Mouse (Mus musculus) midbrain, embryonic 12.5 days (tissue): ENCODE results near the gene Lrp8. TPM values are rescaled to one million over a fixed set of nuclear protein-coding genes. Genes with fewer than 3 reads are reported as not detected.

Experiments
- ATAC-seq: fragments of 200-750 bp; cut with Nextera tagmentation; 2 replicates; pipeline ENCODE4 v1.8.0; 2017; ENCODE audit warnings: low read depth, moderate TSS enrichment, moderate library complexity; ENCODE audit not compliant: low FRiP score
- H3K27ac ChIP-seq: fragments of 300-500 bp; sonication (generic); replicated peaks from 2 replicates; pipeline ENCODE4 v1.5.1; 2016; ENCODE audit warnings: mild to moderate bottlenecking
- H3K27me3 ChIP-seq: fragments of 300-500 bp; sonication (generic); 2 replicates; pipeline ENCODE4 v1.6.1; 2016; ENCODE audit warnings: mild to moderate bottlenecking
- H3K36me3 ChIP-seq: fragments of 300-500 bp; sonication (generic); 2 replicates; pipeline ENCODE4 v1.6.1; 2016
- H3K4me1 ChIP-seq: fragments of 300-500 bp; sonication (generic); 2 replicates; pipeline ENCODE4 v1.6.1; 2016
- H3K4me2 ChIP-seq: fragments of 300-500 bp; sonication (generic); replicated peaks from 2 replicates; pipeline ENCODE4 v1.6.1; 2016; ENCODE audit warnings: mild to moderate bottlenecking, moderate library complexity
- H3K4me3 ChIP-seq: fragments of 300-500 bp; sonication (generic); 2 replicates; pipeline ENCODE4 v1.5.1; 2016; ENCODE audit warnings: mild to moderate bottlenecking
- H3K9ac ChIP-seq: fragments of 300-500 bp; sonication (generic); replicated peaks from 2 replicates; pipeline ENCODE4 v1.6.1; 2016; ENCODE audit warnings: mild to moderate bottlenecking, moderate library complexity
- H3K9me3 ChIP-seq: fragments of 300-500 bp; sonication (generic); 2 replicates; pipeline ENCODE4 v1.6.1; 2016; ENCODE audit warnings: mild to moderate bottlenecking
- WGBS: fragments of 180-500 bp; shearing (Covaris S2); methylation state at CpG from one replicate; pipeline ENCODE4 v1.1.7; 2016; 5-methylcytosine and 5-hydroxymethylcytosine counted together
- polyA plus RNA-seq: library from polyadenylated mRNA; unstranded; fragments of >200 nt; fragmentation: Nextera tagmentation; extraction: Ambion mirVana; gene quantifications from 2 replicates; pipeline ENCODE4 v1.2.1, GENCODE M21; 2016

The Lrp8 gene
- polyA plus RNA-seq, 1 experiment from 2014 or later = 40.1 TPM

DNA sequence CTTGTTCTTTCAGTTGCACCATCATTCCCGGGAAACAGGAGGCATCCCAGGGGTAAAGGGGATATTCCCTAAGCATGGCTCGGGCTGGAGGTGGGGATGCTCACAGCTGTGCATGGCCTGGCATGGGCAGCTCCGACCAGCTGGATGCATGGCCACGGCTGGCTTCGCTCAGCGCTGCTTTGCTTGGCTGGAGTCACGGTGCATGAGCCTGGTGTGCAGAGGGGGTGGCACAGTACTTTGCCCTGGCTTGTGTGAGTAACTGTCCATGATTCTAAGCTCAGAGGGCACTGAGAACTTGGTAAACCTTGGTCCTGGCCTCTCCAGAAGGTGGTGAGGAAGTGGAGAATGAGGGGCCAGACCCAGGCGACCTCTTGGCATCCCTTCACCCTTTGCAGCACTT, 48.0 kb downstream of the Lrp8 start:
- H3K9ac ChIP-seq = no peak overlapping the region
- ATAC-seq = no peak
- H3K27me3 ChIP-seq = peaks cover 24% of the 10 kb centered on the region
- WGBS = 91% methylated on average over 8 of the region's 8 CpGs
- H3K27ac ChIP-seq = no peak overlapping the region
- peaks cover 13% of the 10 kb centered on the region; the same call in 1 of the 2 replicates for H3K4me1 ChIP-seq
- H3K36me3 ChIP-seq = peaks cover 58% of the 10 kb centered on the region
- H3K4me2 ChIP-seq = no peak overlapping the region
- no peak overlapping the region for H3K4me3 ChIP-seq
- no peaks in the 10 kb centered on the region for H3K9me3 ChIP-seq

GRCm38 (mm10) chr4:107853333-107853732, 51.3 kb downstream of the Lrp8 start:
- H3K27me3 ChIP-seq = no peaks in the 10 kb centered on the region
- H3K9ac ChIP-seq = no peak overlapping the region
- WGBS = 92% methylated on average over 8 of the region's 8 CpGs
- no peaks in the 10 kb centered on the region for H3K9me3 ChIP-seq
- H3K27ac ChIP-seq = no peak overlapping the region
- peaks cover 84% of the 10 kb centered on the region for H3K36me3 ChIP-seq
- no peak for ATAC-seq
- H3K4me1 ChIP-seq = no peaks in the 10 kb centered on the region
- H3K4me3 ChIP-seq = no peak overlapping the region
- H3K4me2 ChIP-seq = no peak overlapping the region

DNA sequence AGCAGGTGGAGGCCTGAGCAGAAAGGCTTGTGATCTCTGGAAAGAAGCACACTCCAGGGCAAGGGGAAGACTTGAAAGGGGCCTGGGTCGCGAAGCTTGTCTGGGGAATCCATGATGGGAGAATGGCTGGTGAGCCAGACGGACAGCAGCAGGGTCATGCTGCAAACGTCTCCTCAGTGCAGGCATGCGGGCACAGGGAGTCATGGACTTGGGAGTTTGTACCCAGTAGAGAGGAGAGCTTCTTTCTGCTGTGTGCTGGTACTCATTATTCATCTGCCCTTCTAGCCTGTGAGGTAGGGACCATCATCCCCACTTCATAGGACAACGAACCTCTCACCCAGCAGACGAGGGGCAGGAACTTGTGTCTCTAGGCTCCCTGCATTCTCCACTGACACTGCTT, 51.8 kb downstream of the Lrp8 start:
- Histone ChIP-seq H3K4me2 (no peak overlapping the region), H3K27ac (no peak overlapping the region), H3K27me3 (no peaks in the 10 kb centered on the region), H3K9me3 (no peaks in the 10 kb centered on the region), H3K36me3 (peaks cover 88% of the 10 kb centered on the region), H3K4me1 (no peaks in the 10 kb centered on the region), H3K9ac (no peak overlapping the region), H3K4me3 (no peak overlapping the region)
- ATAC-seq = no peak
- 92% methylated on average over 7 of the region's 7 CpGs for WGBS

DNA sequence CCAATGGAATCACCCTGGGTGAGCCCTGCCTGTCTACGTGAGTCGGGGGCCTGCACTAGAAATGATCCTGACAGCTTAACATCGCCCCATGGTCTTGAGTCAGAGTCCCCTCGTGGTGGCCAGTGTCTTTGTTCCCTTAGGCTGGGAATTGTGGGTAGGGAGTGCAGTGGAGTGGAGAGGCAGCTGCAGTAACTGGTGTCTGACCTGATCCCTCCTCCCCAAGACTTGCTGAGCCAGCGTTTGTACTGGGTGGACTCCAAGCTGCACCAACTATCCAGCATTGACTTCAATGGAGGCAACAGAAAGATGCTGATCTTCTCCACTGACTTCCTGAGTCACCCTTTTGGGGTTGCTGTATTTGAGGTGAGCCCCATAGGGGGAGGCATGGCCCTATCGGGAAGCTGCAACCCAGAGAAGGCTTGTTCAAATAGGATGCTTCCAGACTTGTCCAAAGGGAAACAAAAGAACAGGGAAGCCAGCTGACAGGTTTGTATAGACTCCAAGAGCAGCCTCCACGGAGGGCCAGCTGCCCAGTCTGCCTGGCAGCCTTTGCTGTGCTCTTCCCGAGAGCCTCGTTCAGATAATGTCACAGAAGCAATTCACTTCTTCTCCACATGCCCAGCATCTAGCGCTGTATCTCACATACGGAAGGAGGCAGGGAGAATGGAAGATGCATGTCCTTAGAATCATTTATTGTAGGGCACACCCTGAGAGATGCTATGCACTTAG, 55.1 kb downstream of the Lrp8 start:
- 74% methylated on average over 11 of the region's 11 CpGs for WGBS

GRCm38 (mm10) chr4:107858995-107859394, 56.9 kb downstream of the Lrp8 start:
- Histone ChIP-seq H3K36me3 (peaks cover 97% of the 10 kb centered on the region), H3K4me2 (no peak overlapping the region), H3K27me3 (no peaks in the 10 kb centered on the region), H3K4me3 (no peak overlapping the region), H3K9ac (no peak overlapping the region), H3K9me3 (no peaks in the 10 kb centered on the region), H3K4me1 (no peaks in the 10 kb centered on the region), H3K27ac (no peak overlapping the region)
- 91% methylated on average over 7 of the region's 7 CpGs for WGBS
- ATAC-seq = no peak

More for the DNA sequence above, 55.1 kb downstream of the Lrp8 start:
- H3K36me3 ChIP-seq = peaks cover 97% of the 10 kb centered on the region
- H3K4me3 ChIP-seq = no peak overlapping the region
- H3K4me1 ChIP-seq = no peaks in the 10 kb centered on the region
- H3K4me2 ChIP-seq = no peak overlapping the region
- no peak overlapping the region for H3K9ac ChIP-seq
- H3K9me3 ChIP-seq = no peaks in the 10 kb centered on the region
- no peak overlapping the region for H3K27ac ChIP-seq
- no peak for ATAC-seq
- H3K27me3 ChIP-seq = no peaks in the 10 kb centered on the region

- no peak overlapping the region for H3K9ac ChIP-seq
- no peaks in the 10 kb centered on the region for H3K27me3 ChIP-seq
- peaks cover 62% of the 10 kb centered on the region for H3K36me3 ChIP-seq
- ATAC-seq = no peak
- H3K27ac ChIP-seq = no peak overlapping the region
- H3K4me1 ChIP-seq = no peaks in the 10 kb centered on the region
- H3K4me2 ChIP-seq = no peak overlapping the region
- H3K4me3 ChIP-seq = no peak overlapping the region
- WGBS = 89% methylated on average over 4 of the region's 4 CpGs
- H3K9me3 ChIP-seq = no peaks in the 10 kb centered on the region
Observed at GRCm38 (mm10) chr4:107864866-107865265, 62.8 kb downstream of the Lrp8 start.

- H3K4me2 ChIP-seq = peak within 1 kb of the TSS; percentile 79
- H3K4me1 ChIP-seq = peaks cover 15% of the 10 kb centered on the region
- ATAC-seq = peak; percentile 95
- peak within 1 kb of the TSS; percentile 73 for H3K9ac ChIP-seq
- H3K9me3 ChIP-seq = no peaks in the 10 kb centered on the region
- WGBS = 3% methylated on average over 48 of the region's 48 CpGs
- H3K27me3 ChIP-seq = no peaks in the 10 kb centered on the region
- peak within 1 kb of the TSS; percentile 69 for H3K4me3 ChIP-seq
- peak within 1 kb of the TSS; percentile 57 for H3K27ac ChIP-seq
- H3K36me3 ChIP-seq = peaks cover 29% of the 10 kb centered on the region
Observed at GRCm38 (mm10) chr4:107879254-107880050, 77.4 kb downstream of the Lrp8 start, which contains the start of gene Magoh. Magoh (plus strand) TSS chr4:107879755.

GRCm38 (mm10) chr4:107881631-107882030, 79.6 kb downstream of the Lrp8 start:
- 91% methylated on average over 1 of the region's 1 CpGs for WGBS
- peaks cover 51% of the 10 kb centered on the region for H3K36me3 ChIP-seq
- no peak overlapping the region for H3K4me2 ChIP-seq
- H3K4me3 ChIP-seq = no peak overlapping the region
- H3K27ac ChIP-seq = no peak overlapping the region
- H3K4me1 ChIP-seq = peaks cover 15% of the 10 kb centered on the region
- H3K9ac ChIP-seq = no peak overlapping the region
- H3K9me3 ChIP-seq = no peaks in the 10 kb centered on the region
- no peaks in the 10 kb centered on the region for H3K27me3 ChIP-seq
- no peak for ATAC-seq

GRCm38 (mm10) chr4:107886371-107886770, 84.3 kb downstream of the Lrp8 start:
- no peak for ATAC-seq
- peaks cover 59% of the 10 kb centered on the region for H3K36me3 ChIP-seq
- WGBS = 82% methylated on average over 7 of the region's 7 CpGs

DNA sequence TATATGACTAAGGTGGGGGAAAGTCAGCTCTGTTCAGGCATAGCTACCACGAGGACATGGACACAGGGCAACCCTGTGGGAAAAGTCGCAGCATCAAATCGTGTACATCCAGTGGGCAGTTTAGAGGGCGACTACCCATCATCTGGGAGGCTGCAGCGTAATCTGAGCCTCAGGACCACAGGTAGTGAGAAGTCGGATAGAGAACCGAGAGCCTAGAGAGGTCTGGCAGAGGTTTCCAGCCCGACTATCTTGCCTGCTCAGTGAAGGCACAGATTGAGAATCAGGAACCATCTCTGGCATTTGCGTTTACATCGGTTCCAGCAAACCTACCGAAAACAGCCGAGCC, 87.3 kb downstream of the Lrp8 start:
- H3K36me3 ChIP-seq = peaks cover 51% of the 10 kb centered on the region
- peak overlapping the region; percentile 89 for H3K27ac ChIP-seq

More at GRCm38 (mm10) chr4:107886371-107886770, 84.3 kb downstream of the Lrp8 start:
- Histone ChIP-seq H3K4me1 (peaks cover 12% of the 10 kb centered on the region), H3K9me3 (no peaks in the 10 kb centered on the region), H3K27me3 (no peaks in the 10 kb centered on the region), H3K4me3 (no peak overlapping the region), H3K9ac (no peak overlapping the region), H3K27ac (no peak overlapping the region), H3K4me2 (no peak overlapping the region)

DNA sequence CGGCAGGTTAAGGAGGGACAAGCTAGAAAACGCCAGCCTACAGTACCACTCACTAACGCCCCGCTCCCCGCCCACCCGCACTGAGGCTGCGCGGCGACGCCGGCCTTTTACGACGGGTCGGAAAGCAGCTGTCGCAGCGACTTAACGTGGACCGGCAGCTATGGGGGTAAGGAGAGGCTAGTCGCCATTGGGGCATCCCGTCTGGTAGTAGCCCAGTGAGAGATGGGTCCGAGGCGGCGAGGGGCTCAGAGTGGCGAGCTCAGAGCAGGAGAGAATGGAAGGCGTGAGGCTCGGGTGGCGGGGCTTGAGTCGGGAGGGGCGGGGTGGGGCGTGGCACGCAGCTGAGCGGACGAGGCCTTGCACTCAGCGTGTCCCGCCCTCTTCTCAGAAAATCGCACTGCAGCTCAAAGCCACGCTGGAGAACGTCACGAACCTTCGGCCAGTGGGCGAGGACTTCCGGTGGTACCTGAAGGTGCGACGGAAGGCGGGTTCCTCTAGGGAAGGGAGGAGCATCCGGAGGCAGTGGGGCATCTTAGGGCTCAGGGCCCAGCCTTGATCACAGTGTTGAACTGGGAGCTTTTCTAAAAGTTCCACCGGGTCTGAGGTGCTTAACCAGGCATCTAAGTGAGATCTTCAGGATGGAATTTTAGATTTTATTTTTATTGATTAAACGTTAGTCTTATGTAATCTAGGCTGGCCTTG, 87.8 kb downstream of the Lrp8 start, which contains the start of gene 0610037L13Rik:
Gene 0610037L13Rik, plus strand, starts transcription at position 83 of the 702 bp plus-strand sequence.
- Histone ChIP-seq H3K4me1 (peaks cover 12% of the 10 kb centered on the region), H3K9me3 (no peaks in the 10 kb centered on the region), H3K4me3 (peak within 1 kb of the TSS; percentile 53), H3K36me3 (peaks cover 51% of the 10 kb centered on the region), H3K4me2 (peak within 1 kb of the TSS; percentile 63), H3K9ac (peak within 1 kb of the TSS; percentile 56), H3K27me3 (no peaks in the 10 kb centered on the region), H3K27ac (peak within 1 kb of the TSS; percentile 89)
- under 1% methylated on average over 48 of the region's 48 CpGs for WGBS
- peak; percentile 97 for ATAC-seq

More for the DNA sequence above, 87.3 kb downstream of the Lrp8 start:
- Histone ChIP-seq H3K4me2 (peak overlapping the region; percentile 63), H3K9ac (peak overlapping the region; percentile 56), H3K27me3 (no peaks in the 10 kb centered on the region), H3K4me1 (peaks cover 12% of the 10 kb centered on the region), H3K9me3 (no peaks in the 10 kb centered on the region), H3K4me3 (peak overlapping the region; percentile 53)
- WGBS = 1% methylated on average over 12 of the region's 12 CpGs
- peak; percentile 31; the same call in 1 of the 2 replicates for ATAC-seq
